Mouse (Mus musculus) T-helper 17 cell (primary cell): ENCODE data around the gene Rfc2.

Experiments used
- in situ Hi-C, 2 experiments: fragments of 300-600 bp; cut with MboI, MseI; formaldehyde crosslinking; loops; 1 replicate in 1 of 2; 2 replicates in 1 of 2; pipeline ENCODE4 v1.15.1; 2025; ENCODE audit warnings: high pct_unique_total_duplicates in 2 of 2

The Rfc2 gene

GRCm38 (mm10) chr5:134564272-134564671 lies 16.9 kb upstream of the Rfc2 start:
- in situ Hi-C loops, result no loop called here

- in situ Hi-C loops, result no loop called here
Observed at GRCm38 (mm10) chr5:134565696-134566095, 15.5 kb upstream of the Rfc2 start.

- in situ Hi-C loops, result no loop called here
Observed at GRCm38 (mm10) chr5:134567445-134567844, 13.7 kb upstream of the Rfc2 start.

GRCm38 (mm10) chr5:134568030-134568429 lies 13.1 kb upstream of the Rfc2 start:
- in situ Hi-C loops, result no loop called here

GRCm38 (mm10) chr5:134568964-134569491 lies 12.1 kb upstream of the Rfc2 start:
- in situ Hi-C loops, result no loop called here

- in situ Hi-C loops, result no loop called here
Observed at GRCm38 (mm10) chr5:134571730-134572507, 9.2 kb upstream of the Rfc2 start.

- in situ Hi-C loops, result no loop called here
Observed at GRCm38 (mm10) chr5:134572508-134573214, 8.5 kb upstream of the Rfc2 start.

- in situ Hi-C loops, result loop anchor here in 1 of 2 experiments (5.0 kb wide), 1 partner anchor 84 kb away; no protein-coding TSS in a partner anchor
Observed at GRCm38 (mm10) chr5:134575833-134576232, 5.3 kb upstream of the Rfc2 start.

- in situ Hi-C loops, result loop anchor here in 1 of 2 experiments (5.0 kb wide), 1 partner anchor 84 kb away; no protein-coding TSS in a partner anchor
Observed at GRCm38 (mm10) chr5:134576517-134577220, 4.5 kb upstream of the Rfc2 start.

- in situ Hi-C loops, result loop anchor here in 1 of 2 experiments (5.0 kb wide), 1 partner anchor 85 kb away; no protein-coding TSS in a partner anchor
Observed at GRCm38 (mm10) chr5:134577534-134577933, 3.6 kb upstream of the Rfc2 start.

GRCm38 (mm10) chr5:134579135-134579534 lies 2.0 kb upstream of the Rfc2 start:
- in situ Hi-C loops, result loop anchor here in 1 of 2 experiments (5.0 kb wide), 1 partner anchor 87 kb away; no protein-coding TSS in a partner anchor

GRCm38 (mm10) chr5:134582221-134582907 lies 1.2 kb downstream of the Rfc2 start:
- in situ Hi-C loops, result loop anchor here in 1 of 2 experiments (10.0 kb wide), 1 partner anchor 782 kb away; the partner anchor contains the start of gene Nsun5

GRCm38 (mm10) chr5:134583006-134583883 lies 2.1 kb downstream of the Rfc2 start:
- in situ Hi-C loops, result loop anchor here in 1 of 2 experiments (10.0 kb wide), 1 partner anchor 782 kb away; the partner anchor contains the start of gene Nsun5

- in situ Hi-C loops, result loop anchor here in 1 of 2 experiments (10.0 kb wide), 1 partner anchor 781 kb away; the partner anchor contains the start of gene Nsun5
Observed at GRCm38 (mm10) chr5:134583884-134584213, 2.7 kb downstream of the Rfc2 start.

- in situ Hi-C loops, result loop anchor here in 1 of 2 experiments (10.0 kb wide), 1 partner anchor 780 kb away; the partner anchor contains the start of gene Nsun5
Observed at GRCm38 (mm10) chr5:134584798-134585197, 3.6 kb downstream of the Rfc2 start.

GRCm38 (mm10) chr5:134589900-134590299 lies 8.7 kb downstream of the Rfc2 start:
- in situ Hi-C loops, result loop anchor here in 1 of 2 experiments (10.0 kb wide), 1 partner anchor 775 kb away; the partner anchor contains the start of gene Nsun5

GRCm38 (mm10) chr5:134592026-134592581 lies 10.9 kb downstream of the Rfc2 start:
- in situ Hi-C loops, result no loop called here

- in situ Hi-C loops, result no loop called here
Observed at GRCm38 (mm10) chr5:134593093-134593492, 11.9 kb downstream of the Rfc2 start.

GRCm38 (mm10) chr5:134597711-134598110 lies 16.5 kb downstream of the Rfc2 start:
- in situ Hi-C loops, result no loop called here
